Mouse (Mus musculus): ENCODE results near the gene Angpt4.

Gene Angpt4

GRCm38 (mm10) chr2:151914120-151914519 is 3.1 kb downstream of the Angpt4 start:
- peak; percentile 91 for DNase-seq (ENCODE audit: low read depth, low spot score)

- DNase-seq (ENCODE audit: low read depth, low spot score) = no peak
These were observed 4.1 kb downstream of the Angpt4 start for GRCm38 (mm10) chr2:151915111-151915510.

DNA sequence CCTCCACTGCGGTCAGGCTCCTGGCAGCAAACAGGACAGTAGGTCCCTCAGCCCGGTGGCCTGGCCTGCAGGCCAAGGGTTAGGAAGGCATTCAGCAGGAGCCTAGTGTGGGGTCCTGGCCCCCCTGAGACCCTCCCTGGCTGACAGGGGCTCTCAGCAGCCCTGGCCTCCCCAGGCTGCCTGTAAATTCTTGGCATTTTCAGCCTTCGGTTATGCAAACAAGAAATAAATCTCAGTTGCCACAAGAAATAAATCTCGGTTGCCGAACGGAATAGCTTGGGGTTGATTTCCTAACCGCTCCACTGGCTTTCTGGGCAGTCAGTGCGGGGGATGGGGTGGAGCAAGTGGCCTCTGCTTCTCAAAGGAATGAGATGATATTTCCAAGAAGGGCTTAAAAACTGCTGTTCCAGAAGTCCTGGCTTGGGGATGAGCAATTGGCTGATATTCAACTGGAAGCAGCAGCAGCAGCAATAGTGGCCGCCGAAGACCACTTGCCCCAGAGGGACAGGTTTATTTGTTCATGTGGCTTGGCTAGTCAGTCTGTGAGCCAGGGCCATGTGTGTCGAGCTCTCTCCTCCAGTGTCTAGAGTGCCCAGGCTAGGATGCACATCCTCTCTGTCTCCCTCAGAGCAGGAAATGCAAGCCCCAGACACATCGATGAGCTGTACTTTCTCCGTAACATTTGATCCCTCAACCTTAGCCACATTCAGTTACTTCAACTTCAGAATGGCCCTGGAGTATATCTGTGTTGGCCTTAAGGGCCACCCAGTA is 5.2 kb downstream of the Angpt4 start:
- peak; percentile 92 for DNase-seq (ENCODE audit: low read depth, low spot score)

- DNase-seq (ENCODE audit: low read depth, low spot score) = peak; percentile 71
These were observed 8.1 kb downstream of the Angpt4 start for GRCm38 (mm10) chr2:151919140-151919539.

- no peak for DNase-seq (ENCODE audit: low read depth, low spot score)
These were observed 10.1 kb downstream of the Angpt4 start for GRCm38 (mm10) chr2:151921068-151921467.

DNA sequence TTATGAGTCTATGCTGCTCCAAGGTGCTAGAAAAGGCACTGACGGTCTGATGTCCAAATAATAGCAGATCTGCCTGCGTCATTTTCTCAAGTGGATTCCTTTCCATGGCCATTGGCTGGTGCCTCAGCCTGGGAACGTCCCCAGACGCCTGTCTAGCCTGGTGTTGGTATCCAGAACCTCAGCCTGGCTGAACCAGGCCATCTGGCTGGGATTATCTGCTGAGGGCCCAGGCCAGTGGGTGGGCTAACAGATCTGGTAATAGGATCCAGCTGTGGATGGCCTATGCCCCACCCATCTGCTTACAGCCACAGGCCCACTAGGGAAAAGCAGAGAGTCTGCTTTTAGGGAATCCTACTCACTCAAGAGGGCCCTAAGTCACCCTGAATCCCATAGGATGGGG is 10.6 kb downstream of the Angpt4 start:
- DNase-seq (ENCODE audit: low read depth, low spot score) = peak; percentile 75

GRCm38 (mm10) chr2:151924276-151924675 is 13.3 kb downstream of the Angpt4 start:
- DNase-seq (ENCODE audit: low read depth, low spot score) = no peak

GRCm38 (mm10) chr2:151925715-151926114 is 14.7 kb downstream of the Angpt4 start:
- DNase-seq (ENCODE audit: low read depth, low spot score) = no peak

DNA sequence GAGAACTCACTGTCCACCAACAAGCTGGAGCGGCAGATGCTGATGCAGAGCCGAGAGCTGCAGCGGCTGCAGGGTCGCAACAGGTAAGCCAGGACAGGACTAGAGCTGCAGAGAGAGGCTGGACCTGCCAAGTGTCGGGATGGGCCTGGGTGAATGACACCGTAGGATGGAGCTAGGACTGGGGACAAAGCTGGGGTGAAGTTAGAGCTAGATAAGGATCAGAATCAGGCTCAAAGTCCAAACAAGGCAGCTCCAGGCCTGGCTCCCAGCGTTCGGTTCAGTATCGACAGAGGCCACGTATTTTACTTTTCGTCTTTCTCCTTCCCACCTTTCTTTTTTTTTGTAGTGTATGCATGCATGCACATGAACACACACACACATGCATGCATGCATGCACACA is 16.1 kb downstream of the Angpt4 start:
- DNase-seq (ENCODE audit: low read depth, low spot score) = no peak

DNA sequence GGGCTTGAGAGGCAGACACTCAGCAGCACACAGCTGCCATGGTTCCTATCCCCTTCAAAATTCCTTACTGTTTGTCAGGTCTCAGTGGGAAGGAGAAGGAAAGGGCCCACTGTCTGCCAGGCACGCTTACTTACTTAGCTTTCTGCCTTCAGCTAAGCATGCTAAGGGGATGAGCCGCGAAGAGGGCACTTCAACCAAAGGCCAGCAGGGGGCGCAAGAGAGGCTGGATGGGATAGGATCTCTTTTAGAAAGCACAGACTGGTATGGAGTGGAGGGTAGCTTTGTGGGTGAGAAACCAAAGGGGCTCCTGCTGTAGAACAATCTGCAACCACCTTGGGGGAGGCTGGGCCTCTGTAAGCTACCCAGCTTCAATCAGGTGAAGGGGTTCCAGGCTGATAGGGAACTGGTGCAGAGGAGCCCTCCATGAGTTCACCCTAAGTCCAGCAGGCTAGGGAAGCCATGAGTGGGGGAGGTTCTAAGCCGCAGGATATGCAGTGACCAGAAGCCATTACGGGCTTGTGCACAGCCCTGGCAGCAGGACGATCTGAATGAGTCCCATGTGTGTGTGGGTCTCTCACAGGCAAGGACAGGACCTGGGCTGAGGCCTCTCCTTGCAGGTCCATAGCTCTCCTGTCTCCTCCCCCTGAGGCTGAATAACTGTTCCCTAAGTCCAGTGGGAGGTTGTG is 19.5 kb downstream of the Angpt4 start:
- peak; percentile 79 for DNase-seq (ENCODE audit: low read depth, low spot score)

DNA sequence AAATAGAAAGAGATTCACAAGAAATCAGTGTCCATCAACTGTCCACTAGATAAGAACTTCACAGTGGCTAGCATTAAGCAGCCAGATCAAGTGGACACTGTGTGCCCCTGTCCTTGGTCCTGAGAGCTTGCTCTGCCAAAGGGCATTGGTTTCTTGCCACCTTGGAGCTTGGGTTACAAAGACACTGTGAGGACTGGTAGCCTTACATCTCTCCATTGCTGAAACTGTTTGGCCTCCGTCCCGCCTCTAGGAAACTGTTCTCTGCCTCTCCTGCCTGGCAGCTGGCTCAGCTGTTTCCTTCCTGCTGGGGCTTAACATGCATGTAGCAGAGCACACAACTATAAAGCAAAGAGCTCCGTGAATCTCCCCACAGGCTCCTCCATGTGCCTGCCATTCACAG is 26.9 kb downstream of the Angpt4 start:
- DNase-seq (ENCODE audit: low read depth, low spot score) = peak; percentile 68

DNA sequence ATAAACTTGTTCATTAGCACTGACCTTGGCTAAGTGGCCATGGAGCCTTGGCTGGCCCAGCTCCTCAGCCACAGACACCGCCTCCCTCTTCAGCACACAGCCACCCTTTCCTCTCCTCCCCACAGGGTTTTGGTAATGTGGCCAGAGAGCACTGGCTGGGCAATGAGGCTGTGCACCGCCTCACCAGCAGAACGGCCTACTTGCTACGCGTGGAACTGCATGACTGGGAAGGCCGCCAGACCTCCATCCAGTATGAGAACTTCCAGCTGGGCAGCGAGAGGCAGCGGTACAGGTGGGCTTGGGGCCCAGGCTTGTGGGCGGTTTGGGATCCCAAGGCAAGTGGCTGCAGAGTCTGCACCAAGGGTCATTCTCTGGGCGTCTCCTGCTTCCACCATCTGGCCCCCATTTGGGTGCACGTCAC is 27.8 kb downstream of the Angpt4 start:
- DNase-seq (ENCODE audit: low read depth, low spot score) = peak; percentile 39

DNA sequence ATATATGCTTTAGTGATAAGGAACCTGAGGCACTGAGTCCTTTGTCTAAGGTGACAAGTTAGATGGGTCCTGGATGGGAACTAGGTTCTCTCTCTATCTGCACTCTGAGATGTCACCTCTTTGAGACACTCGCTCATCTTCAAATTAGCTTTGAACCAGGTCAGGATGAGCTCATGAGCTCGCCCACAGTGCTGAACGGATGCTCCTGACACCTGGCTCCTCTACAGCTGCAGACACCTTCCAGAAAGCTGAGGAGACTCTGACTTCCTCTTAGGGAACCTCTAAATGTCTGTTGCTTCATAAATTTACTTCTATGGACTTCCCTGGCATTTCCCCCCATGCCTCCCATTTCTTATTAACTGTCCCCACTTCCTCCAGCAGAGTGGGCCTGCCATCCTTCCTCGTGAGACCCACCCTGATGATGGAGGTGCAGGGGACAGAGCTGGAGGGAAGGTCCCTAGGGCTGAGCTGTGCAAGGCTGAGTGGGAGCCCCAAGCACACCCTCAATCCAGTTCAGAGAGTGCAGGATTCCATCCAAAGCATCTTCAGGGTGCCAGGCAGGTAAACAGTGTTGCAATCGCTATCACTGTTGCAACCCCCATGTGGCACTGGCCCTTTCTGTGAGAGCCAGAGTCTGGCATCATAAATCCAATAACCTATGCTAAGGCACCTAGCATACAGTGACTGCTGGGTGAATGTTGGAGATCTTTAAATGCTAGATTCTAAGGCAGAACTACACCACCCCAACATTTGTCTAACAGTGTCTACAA is 28.8 kb downstream of the Angpt4 start:
- DNase-seq (ENCODE audit: low read depth, low spot score) = no peak

DNA sequence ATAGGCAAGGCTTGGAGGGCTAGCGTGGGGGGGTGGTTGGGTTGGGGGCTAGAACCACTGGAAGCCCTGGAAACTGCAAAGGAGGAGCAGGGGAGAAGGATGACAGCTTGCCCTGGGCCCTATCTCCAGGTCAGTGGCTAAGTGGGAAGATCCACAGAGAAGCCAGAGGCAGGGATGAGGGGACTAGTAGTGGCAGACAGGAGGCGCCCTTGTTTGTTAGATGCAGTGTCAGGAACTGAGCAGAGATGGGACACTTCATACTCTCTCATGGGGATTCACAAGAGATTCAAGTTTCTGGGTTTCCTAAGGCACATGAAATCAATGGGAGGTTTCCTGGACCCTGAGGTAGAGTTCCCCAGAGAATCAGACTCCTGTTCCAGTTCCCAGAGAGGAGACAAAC is 30.3 kb downstream of the Angpt4 start:
- no peak for DNase-seq (ENCODE audit: low read depth, low spot score)

GRCm38 (mm10) chr2:151944106-151944505 is 33.1 kb downstream of the Angpt4 start:
- no peak for DNase-seq (ENCODE audit: low read depth, low spot score)

- no peak for DNase-seq (ENCODE audit: low read depth, low spot score)
These were observed 36.6 kb downstream of the Angpt4 start for GRCm38 (mm10) chr2:151947617-151948016.

GRCm38 (mm10) chr2:151948311-151948710 is 37.3 kb downstream of the Angpt4 start:
- no peak for DNase-seq (ENCODE audit: low read depth, low spot score)

DNA sequence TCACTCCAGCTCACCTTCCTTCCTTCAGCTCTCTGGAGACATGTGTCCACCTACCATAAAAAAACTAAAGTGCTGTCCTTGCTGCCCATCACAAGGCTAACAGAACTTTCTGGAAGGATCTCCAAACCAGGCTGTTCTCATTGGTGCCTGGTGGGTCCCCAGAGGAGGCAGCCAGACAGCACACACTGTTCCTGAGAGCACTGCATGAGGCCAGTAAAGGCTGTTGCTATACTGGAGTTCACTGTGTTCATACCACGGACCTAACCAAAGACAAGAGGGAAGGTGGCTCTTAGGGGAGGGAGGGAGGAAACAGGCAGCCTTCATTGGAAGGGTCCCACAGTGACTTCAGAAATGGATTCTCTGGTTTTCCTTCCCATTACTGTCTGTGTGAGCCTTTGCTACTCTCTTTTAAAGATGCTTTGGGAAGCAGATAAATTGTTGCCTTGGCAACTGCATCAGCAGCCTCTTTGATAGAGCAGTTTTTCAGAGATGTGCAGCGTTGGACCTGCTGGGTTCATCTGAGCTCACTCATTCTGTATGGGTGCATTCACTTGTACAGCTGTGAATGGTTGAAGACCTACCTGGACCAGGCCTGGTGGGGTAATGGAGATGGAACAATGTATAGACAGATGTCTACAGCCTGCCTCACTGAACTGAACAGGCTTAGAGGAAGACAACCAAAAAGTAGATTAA is 38.2 kb downstream of the Angpt4 start:
- no peak for DNase-seq (ENCODE audit: low read depth, low spot score)

DNA sequence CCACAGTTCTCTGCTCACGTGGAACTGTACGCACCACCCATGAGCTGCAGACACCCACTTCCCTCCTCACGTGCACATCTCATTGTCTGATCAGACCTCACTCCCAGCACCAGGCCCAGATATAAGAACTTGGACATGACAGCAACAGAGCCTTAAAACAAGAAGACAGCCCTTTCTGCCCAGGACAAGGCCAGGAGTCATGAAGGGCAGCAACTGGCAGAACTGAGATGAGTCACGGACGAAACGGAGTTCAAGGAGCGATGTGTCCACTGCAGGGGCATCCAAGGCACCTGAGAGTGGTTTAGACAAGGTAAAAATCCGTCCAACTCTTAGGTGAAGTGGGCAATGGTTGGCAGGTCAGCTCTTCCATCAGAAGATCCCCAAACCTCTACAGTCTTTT is 42.7 kb downstream of the Angpt4 start:
- no peak for DNase-seq (ENCODE audit: low read depth, low spot score)

DNA sequence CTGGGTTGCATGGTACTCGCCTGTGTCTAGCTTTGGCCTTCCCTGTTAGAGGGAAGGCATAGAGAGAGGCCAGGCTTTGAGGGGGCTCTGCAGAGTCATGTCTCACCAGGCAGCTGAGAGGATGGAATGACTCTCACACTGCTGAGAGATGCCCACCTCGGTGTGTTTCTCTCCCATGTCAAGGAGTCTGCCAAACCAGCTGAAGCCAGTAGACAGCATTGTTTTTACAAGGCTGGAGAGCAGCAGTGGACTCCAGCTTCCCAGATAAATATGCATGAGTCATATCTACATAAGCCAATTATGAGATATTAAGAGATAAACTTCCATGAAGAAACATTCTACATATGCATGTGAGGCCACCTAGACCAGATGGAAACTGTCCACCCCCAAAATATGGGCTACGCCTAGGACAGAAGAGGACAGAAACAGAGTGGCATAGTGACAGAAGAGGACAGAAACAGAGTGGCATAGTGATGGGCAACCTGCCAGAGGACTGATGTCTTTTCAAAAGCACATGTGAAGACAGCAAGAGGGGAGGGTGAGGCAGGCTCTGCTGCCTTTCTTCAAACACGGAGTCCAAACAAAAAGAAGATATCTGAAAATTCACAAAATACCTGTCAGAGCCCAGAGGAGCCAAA is 45.6 kb downstream of the Angpt4 start:
- peak; percentile 79 for DNase-seq (ENCODE audit: low read depth, low spot score)

DNA sequence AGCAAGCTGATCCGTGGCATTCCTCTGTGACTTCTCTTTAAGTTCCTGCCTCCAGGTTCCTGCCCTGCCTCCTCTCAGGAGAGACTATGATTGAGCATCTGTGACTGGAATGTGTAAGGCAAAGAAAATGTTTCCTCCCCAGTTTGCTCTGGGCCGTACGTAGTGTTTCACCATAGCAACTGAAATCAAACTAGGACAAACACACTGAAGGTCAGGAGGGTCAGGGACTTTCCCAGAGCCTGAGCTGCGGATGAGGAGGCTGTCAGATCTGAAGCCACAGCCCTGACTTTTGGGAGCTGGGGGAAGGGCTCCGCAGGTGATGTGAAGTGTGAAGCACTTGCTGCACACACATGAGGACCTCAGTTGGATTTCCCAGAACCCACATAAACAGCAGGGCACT is 48.3 kb downstream of the Angpt4 start:
- peak; percentile 81 for DNase-seq (ENCODE audit: low read depth, low spot score)
